Mouse (Mus musculus) forebrain, postnatal 0 days (tissue): ENCODE results near the gene Ints7. TPM values are rescaled to one million over a fixed set of nuclear protein-coding genes. Genes with fewer than 3 reads are reported as not detected.

Experiments used
- ATAC-seq: fragments of 200-750 bp; cut with Nextera tagmentation; 2 replicates; pipeline ENCODE4 v1.8.0; 2017; ENCODE audit warnings: mild to moderate bottlenecking, moderate library complexity
- DNase-seq: peaks from one replicate; pipeline ENCODE4 v3.0.0-alpha.2; 2015
- H3K27ac ChIP-seq: fragments of 300-500 bp; sonication (generic); 2 replicates; pipeline ENCODE4 v1.5.1; 2014; ENCODE audit warnings: low read depth, mild to moderate bottlenecking, antibody characterized with exemption, low read length, moderate library complexity, mixed read lengths
- H3K27me3 ChIP-seq: fragments of 300-500 bp; sonication (generic); 2 replicates; pipeline ENCODE4 v1.6.1; 2014; ENCODE audit warnings: mild to moderate bottlenecking, low read length, mixed read lengths; ENCODE audit not compliant: insufficient read depth
- H3K36me3 ChIP-seq: fragments of 300-500 bp; sonication (generic); 2 replicates; pipeline ENCODE4 v1.6.1; 2014; ENCODE audit warnings: mild to moderate bottlenecking, moderate library complexity; ENCODE audit not compliant: insufficient read depth
- H3K4me1 ChIP-seq: fragments of 300-500 bp; sonication (generic); 2 replicates; pipeline ENCODE4 v1.6.1; 2014; ENCODE audit warnings: antibody characterized with exemption; ENCODE audit not compliant: insufficient read depth
- H3K4me2 ChIP-seq: fragments of 300-500 bp; sonication (generic); 2 replicates; pipeline ENCODE4 v1.6.1; 2014; ENCODE audit warnings: low read depth, mild to moderate bottlenecking, moderate library complexity
- H3K4me3 ChIP-seq: fragments of 300-500 bp; sonication (generic); 2 replicates; pipeline ENCODE4 v1.5.1; 2014; ENCODE audit warnings: low read depth, low read length, mixed read lengths
- H3K9ac ChIP-seq: fragments of 300-500 bp; sonication (generic); 2 replicates; pipeline ENCODE4 v1.6.1; 2014; ENCODE audit warnings: mild to moderate bottlenecking
- H3K9me3 ChIP-seq: fragments of 300-500 bp; sonication (generic); 2 replicates; pipeline ENCODE4 v1.6.1; 2016; ENCODE audit warnings: low read length
- CTCF ChIP-seq: sonication (generic); IDR thresholded peaks from 2 replicates; pipeline ENCODE4 v1.5.1; 2016; ENCODE audit warnings: antibody characterized with exemption, control low read depth, low read depth
- WGBS: fragments of 180-500 bp; shearing (Covaris S2); extraction: QIAGEN DNeasy Blood & Tissue Kit; methylation state at CpG from one replicate; pipeline ENCODE4 v1.1.7; 2014; 5-methylcytosine and 5-hydroxymethylcytosine counted together
- polyA plus RNA-seq: library from polyadenylated mRNA; unstranded; fragments of >200 nt; fragmentation: Nextera tagmentation; extraction: Ambion mirVana; gene quantifications from 2 replicates; pipeline ENCODE4 v1.2.1, GENCODE M21; 2015
- total RNA-seq: library from RNA; depleted of rRNA; stranded (reverse); fragments of >200 nt; gene quantifications from 2 replicates; pipeline ENCODE4 v1.2.3, GENCODE M21; 2014

Gene Ints7
- total and polyA plus RNA-seq, 2 experiments from 2014 or later: 27.9 to 47.8 TPM

GRCm38 (mm10) chr1:191541014-191541413 lies 34.4 kb upstream of the Ints7 start:
- H3K27ac ChIP-seq: no peak overlapping the region
- no peaks in the 10 kb centered on the region for H3K27me3 ChIP-seq
- no peaks in the 10 kb centered on the region for H3K9me3 ChIP-seq
- TF ChIP-seq CTCF: no peak
- no peaks in the 10 kb centered on the region for H3K36me3 ChIP-seq
- WGBS: 85% methylated on average over 9 of the region's 9 CpGs
- no peaks in the 10 kb centered on the region for H3K4me1 ChIP-seq
- no peak overlapping the region for H3K9ac ChIP-seq
- H3K4me3 ChIP-seq: no peak overlapping the region
- H3K4me2 ChIP-seq: no peak overlapping the region
- DNase-seq: peak; percentile 4
- ATAC-seq: peak; percentile 25; the same call in 1 of the 2 replicates

GRCm38 (mm10) chr1:191541619-191542018 lies 33.8 kb upstream of the Ints7 start:
- ATAC-seq (no peak), DNase-seq (no peak)
- Histone ChIP-seq H3K27ac (no peak overlapping the region), H3K36me3 (no peaks in the 10 kb centered on the region), H3K4me3 (no peak overlapping the region), H3K27me3 (no peaks in the 10 kb centered on the region), H3K4me2 (no peak overlapping the region), H3K9ac (no peak overlapping the region), H3K9me3 (no peaks in the 10 kb centered on the region), H3K4me1 (no peaks in the 10 kb centered on the region)
- 82% methylated on average over 4 of the region's 4 CpGs for WGBS
- no peak for TF ChIP-seq CTCF

- no peak overlapping the region for H3K4me3 ChIP-seq
- ATAC-seq: no peak
Measured at GRCm38 (mm10) chr1:191543747-191544146, 31.7 kb upstream of the Ints7 start.

GRCm38 (mm10) chr1:191550786-191551185 lies 24.6 kb upstream of the Ints7 start:
- no peak overlapping the region for H3K9ac ChIP-seq
- ATAC-seq: no peak
- WGBS: 59% methylated on average over 4 of the region's 4 CpGs

More at GRCm38 (mm10) chr1:191543747-191544146, 31.7 kb upstream of the Ints7 start:
- WGBS: 95% methylated on average over 3 of the region's 3 CpGs
- Histone ChIP-seq H3K4me2 (no peak overlapping the region), H3K27me3 (no peaks in the 10 kb centered on the region), H3K27ac (no peak overlapping the region), H3K4me1 (no peaks in the 10 kb centered on the region), H3K9me3 (no peaks in the 10 kb centered on the region), H3K9ac (no peak overlapping the region), H3K36me3 (no peaks in the 10 kb centered on the region)
- no peak for TF ChIP-seq CTCF
- no peak for DNase-seq

GRCm38 (mm10) chr1:191557109-191557508 lies 18.3 kb upstream of the Ints7 start:
- DNase-seq (no peak), ATAC-seq (no peak)
- Histone ChIP-seq H3K36me3 (no peaks in the 10 kb centered on the region), H3K27me3 (no peaks in the 10 kb centered on the region), H3K9ac (no peak overlapping the region), H3K9me3 (no peaks in the 10 kb centered on the region), H3K4me2 (no peak overlapping the region), H3K27ac (no peak overlapping the region), H3K4me3 (no peak overlapping the region), H3K4me1 (no peaks in the 10 kb centered on the region)
- TF ChIP-seq CTCF: no peak
- WGBS: 90% methylated on average over 8 of the region's 8 CpGs

More at GRCm38 (mm10) chr1:191550786-191551185, 24.6 kb upstream of the Ints7 start:
- no peak overlapping the region for H3K4me3 ChIP-seq
- no peaks in the 10 kb centered on the region for H3K4me1 ChIP-seq
- TF ChIP-seq CTCF: no peak
- H3K36me3 ChIP-seq: no peaks in the 10 kb centered on the region
- H3K27me3 ChIP-seq: no peaks in the 10 kb centered on the region
- DNase-seq: no peak
- H3K9me3 ChIP-seq: no peaks in the 10 kb centered on the region
- H3K4me2 ChIP-seq: no peak overlapping the region
- no peak overlapping the region for H3K27ac ChIP-seq

- H3K27me3 ChIP-seq: no peaks in the 10 kb centered on the region
- no peaks in the 10 kb centered on the region for H3K4me1 ChIP-seq
- no peak overlapping the region for H3K27ac ChIP-seq
- DNase-seq (no peak), ATAC-seq (no peak)
- no peak overlapping the region for H3K4me3 ChIP-seq
- no peak overlapping the region for H3K4me2 ChIP-seq
- 86% methylated on average over 5 of the region's 5 CpGs for WGBS
- H3K36me3 ChIP-seq: no peaks in the 10 kb centered on the region
- H3K9me3 ChIP-seq: no peaks in the 10 kb centered on the region
- no peak for TF ChIP-seq CTCF
- H3K9ac ChIP-seq: no peak overlapping the region
Measured at GRCm38 (mm10) chr1:191559779-191560178, 15.7 kb upstream of the Ints7 start.

GRCm38 (mm10) chr1:191562823-191563365 lies 12.5 kb upstream of the Ints7 start:
- Histone ChIP-seq H3K9me3 (no peaks in the 10 kb centered on the region), H3K27ac (no peak overlapping the region), H3K9ac (no peak overlapping the region), H3K4me2 (no peak overlapping the region), H3K4me1 (no peaks in the 10 kb centered on the region), H3K36me3 (no peaks in the 10 kb centered on the region), H3K27me3 (no peaks in the 10 kb centered on the region), H3K4me3 (no peak overlapping the region)
- peak; percentile 78 for TF ChIP-seq CTCF
- ATAC-seq: no peak
- 59% methylated on average over 6 of the region's 6 CpGs for WGBS
- DNase-seq: peak; percentile 63
